Mouse (Mus musculus) layer of hippocampus, adult 2 months (tissue): ENCODE measurements at regions not wholly inside any gene's neighbourhood (a gene's known extent, or its start where the extent isn't known, plus 50 kb on each side); places are given as distances from the start of the nearest gene placed in this dataset.

Experiments
- DNase-seq, 2 experiments: peaks; one replicate each; pipeline ENCODE4 v3.0.0; 2022; ENCODE audit warnings: low spot score in 2 of 2
- H3K27ac ChIP-seq: fragments of 200-600 bp; 2 replicates; pipeline ENCODE4 v1.8.1; 2022
- H3K4me3 ChIP-seq: fragments of 200-600 bp; 2 replicates; pipeline ENCODE4 v1.8.1; 2022; ENCODE audit warnings: mild to moderate bottlenecking
- CTCF ChIP-seq: fragments of 200-600 bp; conservative IDR thresholded peaks from 2 replicates; pipeline ENCODE4 v1.8.1; 2022; ENCODE audit warnings: antibody characterized with exemption, mild to moderate bottlenecking, moderate library complexity

- no peak for TF ChIP-seq CTCF
- Histone ChIP-seq H3K4me3 (no peak overlapping the region), H3K27ac (no peak overlapping the region)
- no peak for DNase-seq
Observed at GRCm38 (mm10) chr6:141001306-141001705, 247.8 kb upstream of the Pde3a start.

DNA sequence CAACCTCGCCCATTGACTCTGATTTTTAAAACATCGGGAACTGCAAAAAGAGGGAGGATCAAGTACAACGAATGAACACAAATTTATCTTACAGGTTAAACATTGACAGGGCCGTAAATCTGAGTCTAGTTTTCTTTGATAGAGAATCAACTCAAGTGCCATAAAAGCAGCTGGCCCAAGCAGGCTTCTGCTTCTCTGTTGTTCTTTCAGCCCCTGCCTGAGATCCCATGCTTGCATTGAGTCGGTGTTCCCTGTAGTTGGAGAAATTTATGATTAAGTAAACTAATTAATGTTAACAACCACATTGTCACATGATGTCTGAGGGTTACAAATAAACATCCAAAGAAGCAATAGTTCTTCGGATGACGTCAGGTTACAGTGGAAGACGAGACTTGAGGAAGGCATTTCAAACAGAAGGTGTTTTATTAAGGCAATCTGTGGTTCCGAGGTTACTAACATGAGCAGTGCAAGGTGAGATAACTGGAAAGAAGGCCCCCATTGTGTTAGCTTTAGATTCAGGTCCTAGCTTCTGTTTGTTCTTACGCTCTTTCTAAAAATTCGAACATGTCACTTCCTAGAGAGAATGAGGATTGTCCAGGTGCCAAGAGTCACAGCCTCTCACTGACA lies 233.9 kb upstream of the Pde3a start:
- H3K4me3 ChIP-seq, result no peak overlapping the region
- no peak for DNase-seq
- H3K27ac ChIP-seq, result no peak overlapping the region
- TF ChIP-seq CTCF, result no peak

- TF ChIP-seq CTCF, result no peak
- no peak for DNase-seq
- H3K27ac ChIP-seq, result no peak overlapping the region
- no peak overlapping the region for H3K4me3 ChIP-seq
Observed at GRCm38 (mm10) chr6:141023501-141023900, 225.6 kb upstream of the Pde3a start.

GRCm38 (mm10) chr6:141027353-141027752 lies 221.7 kb upstream of the Pde3a start:
- Histone ChIP-seq H3K27ac (no peak overlapping the region), H3K4me3 (no peak overlapping the region)
- TF ChIP-seq CTCF, result no peak
- no peak for DNase-seq

DNA sequence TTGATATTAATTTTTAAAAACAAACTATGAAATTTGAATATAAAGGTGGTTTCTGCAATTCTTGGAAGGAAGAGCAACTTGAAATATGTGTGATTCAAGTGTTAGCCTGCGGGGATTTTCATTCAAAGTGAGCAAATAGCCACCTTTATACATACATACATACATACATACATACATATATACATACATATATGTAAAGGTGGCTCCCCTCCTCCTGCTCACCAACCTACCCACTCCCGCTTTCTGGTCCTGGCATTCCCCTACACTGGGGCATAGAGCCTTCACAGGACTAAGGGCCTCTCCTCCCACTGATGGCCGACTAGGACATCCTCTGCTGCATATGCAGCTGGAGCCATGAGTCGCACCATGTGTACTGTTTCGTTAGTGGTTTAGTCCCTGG lies 221.3 kb upstream of the Pde3a start:
- Histone ChIP-seq H3K27ac (no peak overlapping the region), H3K4me3 (no peak overlapping the region)
- TF ChIP-seq CTCF, result no peak
- no peak for DNase-seq

DNA sequence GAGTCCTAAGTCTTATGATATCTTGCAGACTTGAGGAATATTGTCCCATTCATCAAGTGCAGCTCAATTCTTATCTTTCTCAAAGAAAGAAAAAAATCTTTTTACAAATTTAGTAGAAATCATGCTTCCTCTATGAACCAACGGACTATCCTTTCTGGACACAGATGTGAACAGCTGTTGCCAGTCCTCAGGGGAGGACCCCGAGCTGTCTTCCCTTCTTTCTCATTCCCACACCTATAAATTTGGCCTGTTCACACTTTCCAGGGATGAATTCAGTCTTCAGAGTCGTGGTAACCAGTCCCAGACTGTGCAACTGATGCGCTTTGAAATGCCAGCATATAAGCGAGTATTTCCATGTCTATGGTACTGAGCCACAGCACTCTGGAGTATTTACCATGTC lies 214.2 kb upstream of the Pde3a start:
- no peak for DNase-seq
- Histone ChIP-seq H3K4me3 (no peak overlapping the region), H3K27ac (no peak overlapping the region)
- TF ChIP-seq CTCF, result no peak

DNA sequence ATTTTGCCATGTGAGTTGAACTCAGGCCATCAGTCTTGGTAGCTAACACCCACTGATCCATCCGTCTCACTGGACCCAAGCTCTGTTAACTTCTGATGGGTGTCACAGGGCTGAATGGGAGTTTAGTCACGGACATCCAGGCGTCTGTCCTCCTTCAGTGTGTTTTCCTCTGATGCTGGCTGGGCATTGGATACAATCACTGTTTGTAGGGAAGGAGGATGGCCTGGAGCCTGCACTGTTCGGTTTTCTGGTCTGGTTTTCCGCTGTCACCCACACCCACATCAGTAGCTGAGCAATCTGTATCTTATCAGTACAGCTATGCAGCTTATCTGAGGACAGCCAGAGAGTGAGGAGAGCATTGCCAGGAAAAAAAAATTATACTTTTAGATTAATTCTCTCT lies 207.7 kb upstream of the Pde3a start:
- no peak overlapping the region for H3K4me3 ChIP-seq
- TF ChIP-seq CTCF, result no peak
- no peak overlapping the region for H3K27ac ChIP-seq
- DNase-seq, result no peak

DNA sequence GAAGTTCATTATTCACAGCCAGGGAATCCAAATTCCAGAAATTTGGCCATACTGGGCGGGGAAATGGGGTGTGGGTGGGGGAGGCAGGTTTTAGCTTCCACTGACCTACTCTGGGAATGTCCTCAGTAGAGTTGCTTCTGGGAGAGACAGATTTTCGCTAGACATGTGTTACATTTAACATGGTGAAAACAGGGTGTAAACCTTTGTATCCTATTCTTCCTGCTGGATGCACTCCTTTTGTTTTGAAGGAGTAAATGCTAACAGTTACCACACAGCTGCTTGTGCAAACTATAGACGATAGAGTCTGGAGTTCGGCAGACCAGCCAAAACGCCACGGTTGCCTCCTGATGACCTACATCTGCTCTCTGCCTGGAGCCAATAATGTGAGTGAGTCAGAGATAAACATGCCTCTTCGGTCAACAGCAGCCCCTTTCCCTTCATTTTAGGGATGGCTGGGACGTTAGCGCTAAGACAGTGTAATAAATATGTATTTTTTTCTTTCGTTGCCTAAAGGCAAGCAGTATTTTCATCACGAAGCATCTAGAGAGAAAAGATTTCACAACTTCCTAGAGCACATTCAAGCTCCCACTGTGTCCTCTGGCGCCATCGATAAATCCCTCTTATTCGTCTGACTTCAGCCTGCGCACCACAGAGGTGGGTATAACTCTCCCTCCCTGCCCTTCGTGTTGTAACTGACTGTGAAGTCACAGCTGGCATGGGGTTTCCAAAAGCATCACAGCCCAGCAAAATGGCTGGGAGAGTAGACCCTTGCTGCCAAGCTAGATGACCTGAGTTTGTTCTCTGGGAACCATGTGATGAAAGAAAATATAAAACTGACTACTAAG lies 207.1 kb upstream of the Pde3a start:
- H3K27ac ChIP-seq, result no peak overlapping the region
- TF ChIP-seq CTCF, result no peak
- no peak for DNase-seq
- H3K4me3 ChIP-seq, result no peak overlapping the region

GRCm38 (mm10) chr6:141048271-141048670 lies 200.8 kb upstream of the Pde3a start:
- no peak overlapping the region for H3K27ac ChIP-seq
- DNase-seq, result no peak

DNA sequence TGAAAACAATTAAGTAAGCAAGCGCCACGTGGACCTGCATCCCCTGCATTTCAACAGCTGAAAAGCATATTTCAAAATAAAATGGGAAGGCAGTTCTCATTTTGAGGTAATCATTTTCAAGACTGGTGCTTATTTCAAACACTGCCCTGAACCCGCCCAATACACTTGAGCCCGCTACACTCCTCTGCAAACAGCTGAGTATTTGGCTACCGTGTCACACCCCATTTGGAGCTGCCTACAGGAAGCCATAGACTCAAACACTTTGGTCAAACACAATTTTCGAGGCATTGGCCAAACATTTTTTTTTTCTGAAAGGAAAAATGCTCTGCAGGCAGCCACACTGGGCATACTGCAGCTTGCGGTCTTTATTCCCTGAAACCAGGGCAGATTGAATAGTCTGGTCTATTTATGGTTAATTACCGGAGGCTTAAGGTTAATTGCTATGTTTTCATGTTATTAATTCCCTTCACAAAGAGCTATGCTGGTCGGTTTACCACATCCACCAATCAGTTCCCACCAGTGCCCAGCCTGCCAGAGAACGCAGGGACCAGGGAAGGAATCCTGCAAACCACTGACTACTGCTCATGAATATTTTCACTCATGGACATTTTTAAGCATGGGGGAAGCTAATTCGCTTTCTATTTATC lies 198.9 kb upstream of the Pde3a start:
- no peak for DNase-seq
- H3K27ac ChIP-seq, result no peak overlapping the region
- no peak for TF ChIP-seq CTCF

More at GRCm38 (mm10) chr6:141048271-141048670, 200.8 kb upstream of the Pde3a start:
- no peak for TF ChIP-seq CTCF
- no peak overlapping the region for H3K4me3 ChIP-seq

GRCm38 (mm10) chr6:141054026-141054425 lies 195.0 kb upstream of the Pde3a start:
- no peak for TF ChIP-seq CTCF
- Histone ChIP-seq H3K27ac (no peak overlapping the region), H3K4me3 (no peak overlapping the region)
- DNase-seq, result no peak

More for the DNA sequence above, 198.9 kb upstream of the Pde3a start:
- no peak overlapping the region for H3K4me3 ChIP-seq

GRCm38 (mm10) chr6:141059250-141059916 lies 189.7 kb upstream of the Pde3a start:
- no peak overlapping the region for H3K27ac ChIP-seq
- no peak for TF ChIP-seq CTCF
- H3K4me3 ChIP-seq, result no peak overlapping the region
- DNase-seq, result no peak

- Histone ChIP-seq H3K27ac (no peak overlapping the region), H3K4me3 (no peak overlapping the region)
- no peak for TF ChIP-seq CTCF
- DNase-seq, result no peak
Observed at GRCm38 (mm10) chr6:141065724-141066123, 183.3 kb upstream of the Pde3a start.
